Mouse (Mus musculus) effector memory CD4-positive, alpha-beta T cell, adult 7 months (primary cell): Measurements from ENCODE around the gene Fis1. TPM values are rescaled to one million over a fixed set of nuclear protein-coding genes. Genes with fewer than 3 reads are reported as not detected.

ENCODE experiments used
- polyA plus RNA-seq: library from polyadenylated mRNA; unstranded; fragments of 100-300 nt; shearing (Covaris generic); gene quantifications from one replicate; pipeline ENCODE4 v1.2.1, GENCODE M21; 2017

Gene Fis1
- polyA plus RNA-seq, result 156 TPM

DNA sequence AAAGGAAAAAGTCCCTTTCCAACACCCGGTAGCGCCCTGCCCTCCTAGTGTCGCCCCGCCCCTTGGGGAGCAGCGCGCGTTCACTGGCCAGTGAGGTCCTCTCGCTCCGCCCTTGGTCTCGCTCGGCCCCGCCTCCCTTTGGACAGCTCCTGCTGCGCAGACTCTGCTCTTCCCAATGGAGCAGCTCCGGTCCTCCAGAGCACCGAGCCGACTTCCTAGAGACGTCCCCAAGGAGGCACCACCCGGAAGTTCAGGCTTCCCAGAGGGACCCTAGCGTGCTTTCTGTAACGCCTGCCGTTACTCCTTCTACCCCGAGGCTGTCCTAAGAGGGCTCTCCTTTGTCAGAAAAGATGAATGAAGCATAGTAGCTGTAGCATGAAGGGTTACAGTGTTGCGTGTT is at the start of gene Fis1:
Gene Fis1 (plus strand): TSS at position 261 of the 400 bp plus-strand sequence.

DNA sequence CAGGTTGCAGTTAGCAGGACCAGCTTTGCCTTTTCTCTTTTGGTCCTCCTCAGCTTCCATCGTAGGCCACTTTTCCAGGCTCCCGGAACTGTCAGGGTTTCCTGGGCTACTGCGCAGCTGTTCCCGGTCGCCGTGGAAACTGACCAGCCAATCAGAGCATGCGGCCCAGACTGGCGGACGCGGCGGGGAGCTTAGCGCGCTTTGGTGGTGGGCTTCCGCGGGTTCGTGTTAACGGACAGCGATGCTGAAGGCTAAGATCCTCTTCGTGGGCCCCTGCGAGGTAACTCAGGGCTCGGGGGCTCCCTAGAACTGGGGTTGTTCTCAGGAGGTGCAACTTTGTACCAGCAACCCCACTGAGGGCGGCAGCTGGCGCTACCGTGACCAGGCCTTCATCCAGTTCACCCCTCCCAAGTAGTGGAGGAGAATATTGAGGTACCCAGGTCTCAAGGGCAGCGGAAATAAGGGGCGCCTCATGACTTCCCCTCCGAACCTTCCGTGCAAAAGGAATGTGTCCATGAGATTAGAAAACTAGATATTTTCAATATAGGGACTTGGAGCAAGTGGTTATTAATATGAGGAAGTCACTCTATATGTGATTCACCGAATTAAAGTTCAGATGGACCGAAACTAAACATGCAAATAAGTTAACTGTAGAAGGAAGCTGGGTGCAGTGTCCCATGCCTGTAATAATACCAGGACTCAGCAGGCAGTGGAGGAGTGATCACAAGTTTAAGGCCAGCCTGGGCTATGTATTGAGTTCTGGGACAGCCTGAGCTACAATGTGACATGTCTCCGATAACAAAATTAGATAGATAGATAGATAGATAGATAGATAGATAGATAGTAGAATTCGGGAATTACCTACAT is 44.9 kb upstream of the Fis1 start, which contains the start of gene Ift22:
Gene Ift22 (plus strand): TSS at position 160 of the 867 bp plus-strand sequence.

DNA sequence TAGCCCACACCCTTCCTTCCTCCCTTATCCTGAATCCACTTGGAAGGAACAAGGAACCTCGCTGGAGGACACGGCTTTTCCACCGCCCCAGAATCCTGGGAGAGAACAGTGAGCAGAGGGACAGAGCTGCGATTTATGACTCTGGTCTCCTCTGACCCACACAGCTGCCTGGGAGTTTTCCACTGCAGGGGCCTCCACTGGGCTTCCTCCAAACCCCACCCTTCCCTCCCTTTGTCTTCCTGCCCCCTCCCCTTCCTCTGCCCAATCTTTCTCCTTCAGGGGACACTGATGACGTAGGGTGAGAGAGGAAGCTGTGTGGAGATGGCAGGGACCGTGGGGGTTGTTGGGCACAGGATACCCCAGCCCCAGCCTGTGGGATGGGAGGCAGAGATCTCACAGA is 13.3 kb downstream of the Fis1 start, which contains the start of gene Cldn15:
Gene Cldn15 (plus strand): TSS at position 286 of the 400 bp plus-strand sequence.

GRCm38 (mm10) chr5:136986695-136987137 is 33.6 kb downstream of the Fis1 start, which contains the start of gene Plod3:
Plod3 (plus strand) TSS chr5:136987019.

GRCm38 (mm10) chr5:136987934-136988271 is 34.8 kb downstream of the Fis1 start, which contains the start of gene Znhit1:
Znhit1 (minus strand) TSS chr5:136988021.

Other genes with a start within 250 kb of the Fis1 start
- gene Col26a1, start 70.1 kb upstream of the Fis1 start, polyA plus RNA-seq, result 1.1 TPM
- 5.8 TPM for gene Ift22, start 45.1 kb upstream of the Fis1 start, polyA plus RNA-seq
- gene Cldn15, start 13.3 kb downstream of the Fis1 start, polyA plus RNA-seq, result 0.40 TPM
- gene Plod3, start 33.7 kb downstream of the Fis1 start, polyA plus RNA-seq, result 6.2 TPM
- gene Znhit1, start 34.7 kb downstream of the Fis1 start, polyA plus RNA-seq, result 29.4 TPM
- not detected for gene Vgf, start 73.1 kb downstream of the Fis1 start, polyA plus RNA-seq
- gene Ap1s1, start 92.9 kb downstream of the Fis1 start, polyA plus RNA-seq, result 44.9 TPM
- not detected for gene Serpine1, start 119.0 kb downstream of the Fis1 start, polyA plus RNA-seq
- 6.6 TPM for gene Trim56, start 162.9 kb downstream of the Fis1 start, polyA plus RNA-seq
- not detected for gene Muc3, start 196.0 kb downstream of the Fis1 start, polyA plus RNA-seq